Mouse (Mus musculus): ENCODE results near the gene Olfr465-ps1. TPM values are rescaled to one million over a fixed set of nuclear protein-coding genes. Genes with fewer than 3 reads are reported as not detected.
A peak's percentile ranks its signal among the peaks of the same experiment; 100 is the strongest.

Olfr465-ps1 gene
- polyA plus RNA-seq, 1 experiment from 2014 or later: not detected

GRCm38 (mm10) chr13:65122111-65122510 is 15.8 kb upstream of the Olfr465-ps1 start:
- H3K27me3 ChIP-seq (ENCODE audit: control insufficient read depth, insufficient read depth, low read length): no peaks in the 10 kb centered on the region

GRCm38 (mm10) chr13:65127063-65127847 is 10.6 kb upstream of the Olfr465-ps1 start:
- ATAC-seq (ENCODE audit: low FRiP score) (no peak), DNase-seq (ENCODE audit: low spot score) (no peak)
- Histone ChIP-seq H3K4me2 (replicated peaks) (no peak overlapping the region), H3K9ac (no peak overlapping the region), H3K4me1 (replicated peaks; ENCODE audit: control insufficient read depth, insufficient read depth, low read length) (no peaks in the 10 kb centered on the region), H3K27me3 (ENCODE audit: control insufficient read depth, insufficient read depth, low read length) (no peaks in the 10 kb centered on the region), H3K4me3 (replicated peaks; ENCODE audit: low read length) (no peak overlapping the region), H3K9me3 (ENCODE audit: control insufficient read depth, low read length) (no peaks in the 10 kb centered on the region), H3K36me3 (replicated peaks; ENCODE audit: control insufficient read depth, insufficient read depth) (no peaks in the 10 kb centered on the region), H3K27ac (no peak overlapping the region)
- WGBS: 76% methylated on average over 3 of the region's 3 CpGs

More at GRCm38 (mm10) chr13:65122111-65122510, 15.8 kb upstream of the Olfr465-ps1 start:
- no peaks in the 10 kb centered on the region for H3K36me3 ChIP-seq (replicated peaks; ENCODE audit: control insufficient read depth, insufficient read depth)
- ATAC-seq (ENCODE audit: low FRiP score) (no peak), DNase-seq (ENCODE audit: low spot score) (no peak)
- no peaks in the 10 kb centered on the region for H3K9me3 ChIP-seq (ENCODE audit: control insufficient read depth, low read length)
- 90% methylated on average over 1 of the region's 1 CpGs for WGBS
- no peak overlapping the region for H3K4me2 ChIP-seq (replicated peaks)
- H3K27ac ChIP-seq: no peak overlapping the region
- no peak overlapping the region for H3K4me3 ChIP-seq (replicated peaks; ENCODE audit: low read length)
- no peak overlapping the region for H3K9ac ChIP-seq
- H3K4me1 ChIP-seq (replicated peaks; ENCODE audit: control insufficient read depth, insufficient read depth, low read length): no peaks in the 10 kb centered on the region

GRCm38 (mm10) chr13:65149940-65150339 is 12.1 kb downstream of the Olfr465-ps1 start, which contains the start of gene Olfr466:
TSS of gene Olfr466 (plus strand) at chr13:65150240.
- no peak for ATAC-seq (ENCODE audit: low FRiP score)
- no peaks in the 10 kb centered on the region for H3K4me1 ChIP-seq (replicated peaks; ENCODE audit: control insufficient read depth, insufficient read depth, low read length)
- 84% methylated on average over 1 of the region's 1 CpGs for WGBS
- H3K27ac ChIP-seq: no peak within 1 kb of the TSS
- H3K36me3 ChIP-seq (replicated peaks; ENCODE audit: control insufficient read depth, insufficient read depth): no peaks in the 10 kb centered on the region
- H3K9ac ChIP-seq: no peak within 1 kb of the TSS
- H3K9me3 ChIP-seq (ENCODE audit: control insufficient read depth, low read length): no peaks in the 10 kb centered on the region
- H3K4me2 ChIP-seq (replicated peaks): no peak within 1 kb of the TSS
- no peak within 1 kb of the TSS for H3K4me3 ChIP-seq (replicated peaks; ENCODE audit: low read length)
- H3K27me3 ChIP-seq (ENCODE audit: control insufficient read depth, insufficient read depth, low read length): no peaks in the 10 kb centered on the region
- DNase-seq (ENCODE audit: low spot score): no peak

GRCm38 (mm10) chr13:65174102-65174501 is 36.2 kb downstream of the Olfr465-ps1 start:
- no peak overlapping the region for H3K27ac ChIP-seq
- 84% methylated on average over 3 of the region's 3 CpGs for WGBS
- no peak overlapping the region for H3K4me3 ChIP-seq (replicated peaks; ENCODE audit: low read length)
- DNase-seq (ENCODE audit: low spot score) (no peak), ATAC-seq (ENCODE audit: low FRiP score) (no peak)
- H3K36me3 ChIP-seq (replicated peaks; ENCODE audit: control insufficient read depth, insufficient read depth): no peaks in the 10 kb centered on the region
- no peaks in the 10 kb centered on the region for H3K9me3 ChIP-seq (ENCODE audit: control insufficient read depth, low read length)
- H3K4me2 ChIP-seq (replicated peaks): no peak overlapping the region
- no peaks in the 10 kb centered on the region for H3K4me1 ChIP-seq (replicated peaks; ENCODE audit: control insufficient read depth, insufficient read depth, low read length)
- no peak overlapping the region for H3K9ac ChIP-seq
- no peaks in the 10 kb centered on the region for H3K27me3 ChIP-seq (ENCODE audit: control insufficient read depth, insufficient read depth, low read length)

GRCm38 (mm10) chr13:65175734-65176471 is 38.0 kb downstream of the Olfr465-ps1 start:
- Histone ChIP-seq H3K27me3 (ENCODE audit: control insufficient read depth, insufficient read depth, low read length) (no peaks in the 10 kb centered on the region), H3K9me3 (ENCODE audit: control insufficient read depth, low read length) (no peaks in the 10 kb centered on the region), H3K9ac (peak overlapping the region; percentile 67), H3K36me3 (replicated peaks; ENCODE audit: control insufficient read depth, insufficient read depth) (no peaks in the 10 kb centered on the region), H3K27ac (no peak overlapping the region), H3K4me3 (replicated peaks; ENCODE audit: low read length) (peak overlapping the region; percentile 41), H3K4me1 (replicated peaks; ENCODE audit: control insufficient read depth, insufficient read depth, low read length) (no peaks in the 10 kb centered on the region), H3K4me2 (replicated peaks) (peak overlapping the region; percentile 65)
- 21% methylated on average over 46 of the region's 46 CpGs for WGBS
- DNase-seq (ENCODE audit: low spot score): peak; percentile 75
- peak; percentile 79 for ATAC-seq (ENCODE audit: low FRiP score)

- peak; percentile 52 for ATAC-seq (ENCODE audit: low FRiP score)
- Histone ChIP-seq H3K4me2 (replicated peaks) (no peak overlapping the region), H3K9ac (no peak overlapping the region), H3K27ac (no peak overlapping the region), H3K36me3 (replicated peaks; ENCODE audit: control insufficient read depth, insufficient read depth) (no peaks in the 10 kb centered on the region), H3K9me3 (ENCODE audit: control insufficient read depth, low read length) (no peaks in the 10 kb centered on the region), H3K4me3 (replicated peaks; ENCODE audit: low read length) (no peak overlapping the region; the same call in 1 of the 2 replicates), H3K4me1 (replicated peaks; ENCODE audit: control insufficient read depth, insufficient read depth, low read length) (no peaks in the 10 kb centered on the region), H3K27me3 (ENCODE audit: control insufficient read depth, insufficient read depth, low read length) (no peaks in the 10 kb centered on the region)
- DNase-seq (ENCODE audit: low spot score): no peak
- 61% methylated on average over 15 of the region's 15 CpGs for WGBS
These were observed 38.7 kb downstream of the Olfr465-ps1 start for GRCm38 (mm10) chr13:65176472-65177091.

Other genes starting within 250 kb of the Olfr465-ps1 start
- gene Cntnap3, start 234.1 kb upstream of the Olfr465-ps1 start, polyA plus RNA-seq (2014; fragmentation: Nextera tagmentation; extraction: Ambion mirVana): 1.0 and 1.7 TPM in 2 replicates
- gene Spata31, start 220.7 kb upstream of the Olfr465-ps1 start, polyA plus RNA-seq (2014; fragmentation: Nextera tagmentation; extraction: Ambion mirVana): not detected in 2 replicates
- gene Spata31d1c, start 105.0 kb upstream of the Olfr465-ps1 start, polyA plus RNA-seq (2014; fragmentation: Nextera tagmentation; extraction: Ambion mirVana): not detected in 2 replicates
- gene Prss47, start 85.3 kb upstream of the Olfr465-ps1 start, polyA plus RNA-seq (2014; fragmentation: Nextera tagmentation; extraction: Ambion mirVana): not detected in 2 replicates
- gene Mfsd14b, start 25.1 kb upstream of the Olfr465-ps1 start, polyA plus RNA-seq (2014; fragmentation: Nextera tagmentation; extraction: Ambion mirVana): 33.9 and 43.4 TPM in 2 replicates
- not detected in 2 replicates for gene Olfr466, start 12.2 kb downstream of the Olfr465-ps1 start, polyA plus RNA-seq (2014; fragmentation: Nextera tagmentation; extraction: Ambion mirVana)
- gene Nlrp4f, start 67.9 kb downstream of the Olfr465-ps1 start, polyA plus RNA-seq (2014; fragmentation: Nextera tagmentation; extraction: Ambion mirVana): 0.13 TPM in 1 of 2 replicates, not detected in the other
- gene Gm10775, start 121.5 kb downstream of the Olfr465-ps1 start, polyA plus RNA-seq (2014; fragmentation: Nextera tagmentation; extraction: Ambion mirVana): 0.17 and 0.37 TPM in 2 replicates
- gene Zfp369, start 140.7 kb downstream of the Olfr465-ps1 start, polyA plus RNA-seq (2014; fragmentation: Nextera tagmentation; extraction: Ambion mirVana): 23.1 and 27.8 TPM in 2 replicates